Mouse (Mus musculus) ovary, adult 18-20 months (tissue): ENCODE data around the gene Gm21746.
"Not testable (repeated sequence)": the region's sequence is repeated elsewhere in the genome, so short reads cannot be mapped to it uniquely, and the experiment has no call there.

Source experiments
- DNase-seq: peaks from one replicate; pipeline ENCODE4 v3.0.0; 2022; ENCODE audit warnings: low spot score, mixed read lengths

Gm21746 gene

GRCm38 (mm10) chrY:6237895-6238294 lies at the start of gene Gm21746:
Gene Gm21746, minus strand, starts transcription at chrY:6237995.
- DNase-seq = not testable (repeated sequence)

- DNase-seq = not testable (repeated sequence)
Measured at GRCm38 (mm10) chrY:6266798-6267197, 29.0 kb upstream of the Gm21746 start, which contains the start of gene Gm20873. Gene Gm20873, plus strand, starts transcription at chrY:6267098.
